Mouse (Mus musculus): Measurements from ENCODE around the gene Shroom4.

Gene Shroom4

DNA sequence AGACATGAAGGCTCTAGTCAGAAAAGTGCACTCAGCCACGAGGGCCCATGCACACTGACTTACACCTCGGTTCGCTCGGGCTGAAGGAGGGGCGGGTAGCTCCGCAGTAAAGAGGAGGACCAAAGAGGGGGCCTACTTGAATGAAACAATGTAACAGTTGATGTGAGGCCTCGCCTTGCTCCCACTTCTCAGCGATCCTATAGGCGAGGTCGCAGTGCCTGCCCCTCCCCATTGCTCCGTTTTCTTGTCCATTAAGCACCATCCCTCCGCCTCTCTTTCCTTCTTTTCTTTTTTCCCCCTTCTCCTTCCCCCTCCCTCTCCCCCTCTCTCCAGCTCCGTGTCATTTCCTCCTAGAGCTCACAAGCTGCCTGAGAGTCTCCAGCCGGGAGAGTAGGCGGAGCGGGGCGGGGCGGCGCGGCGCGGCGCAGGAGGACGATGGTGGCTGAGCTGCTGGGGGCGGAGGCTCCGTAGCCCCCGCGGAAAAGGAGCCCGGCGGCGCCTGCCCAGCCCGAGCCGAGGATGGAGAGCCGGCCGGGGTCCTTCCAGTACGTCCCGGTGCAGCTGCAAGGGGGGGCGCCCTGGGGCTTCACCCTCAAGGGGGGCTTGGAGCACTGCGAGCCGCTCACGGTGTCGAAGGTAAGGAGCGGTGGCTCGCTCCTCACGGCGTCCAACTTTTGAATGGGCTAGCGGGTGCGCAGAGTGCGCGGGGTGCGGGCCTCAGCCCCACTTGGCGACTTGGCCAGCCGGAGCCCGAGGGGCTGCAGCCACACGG, at the start of gene Shroom4:
Shroom4 (plus strand) TSS at position 229 of the 772 bp plus-strand sequence.
- no peak for TF ChIP-seq GATA4 (IDR thresholded peaks at IDR 0.05; ENCODE audit: insufficient replicate concordance, low read length)

DNA sequence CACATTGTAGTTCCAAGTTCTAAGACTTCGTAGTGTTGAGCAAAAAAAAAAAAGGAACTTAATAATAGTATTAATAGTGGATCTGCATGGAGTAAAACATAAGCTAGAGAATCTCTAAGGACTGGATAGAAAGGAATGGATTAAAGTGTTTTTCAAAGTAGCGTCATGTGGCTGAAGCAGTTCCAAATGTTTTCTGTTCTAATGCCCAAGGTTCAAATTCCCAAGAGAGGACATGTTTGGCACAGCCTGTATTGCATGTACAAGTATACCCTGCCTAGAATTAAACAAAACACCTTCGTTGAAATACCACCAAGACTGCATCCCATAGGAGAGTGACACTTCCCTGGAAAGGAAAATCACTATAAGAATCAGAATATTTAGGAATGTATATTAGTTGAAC, 42.8 kb upstream of the Shroom4 start:
- no peak for TF ChIP-seq GATA4 (IDR thresholded peaks at IDR 0.05; ENCODE audit: insufficient replicate concordance, low read length)

DNA sequence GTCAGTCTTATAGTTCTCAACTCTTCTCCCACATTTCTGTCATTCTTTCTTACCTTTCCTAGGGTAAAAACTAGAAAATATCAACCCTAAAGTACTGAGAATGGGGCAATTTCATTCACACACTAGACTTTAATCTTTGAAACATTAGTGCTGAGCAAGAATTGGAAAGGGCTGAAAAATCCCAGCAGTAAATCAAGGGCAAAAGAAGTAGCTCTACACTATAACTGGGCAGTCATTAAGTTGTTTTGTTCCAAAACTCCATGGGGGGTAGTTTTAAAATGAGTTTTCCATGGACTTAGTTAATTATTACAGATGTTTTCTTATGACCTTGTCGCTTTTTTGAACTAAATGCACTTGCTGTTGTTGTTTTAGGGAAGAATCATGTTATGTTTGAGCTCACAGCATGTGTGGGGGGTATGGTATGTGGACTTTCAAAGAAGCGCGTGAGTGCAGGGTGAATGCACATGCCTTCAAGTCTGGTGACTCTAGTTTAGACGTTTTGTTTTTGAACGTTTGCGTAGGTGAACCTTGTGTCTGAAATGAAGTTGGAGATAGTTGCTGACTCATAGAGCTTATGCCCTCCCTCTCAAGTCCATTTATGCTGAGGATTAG, 42.0 kb upstream of the Shroom4 start:
- no peak for TF ChIP-seq GATA4 (IDR thresholded peaks at IDR 0.05; ENCODE audit: insufficient replicate concordance, low read length)

DNA sequence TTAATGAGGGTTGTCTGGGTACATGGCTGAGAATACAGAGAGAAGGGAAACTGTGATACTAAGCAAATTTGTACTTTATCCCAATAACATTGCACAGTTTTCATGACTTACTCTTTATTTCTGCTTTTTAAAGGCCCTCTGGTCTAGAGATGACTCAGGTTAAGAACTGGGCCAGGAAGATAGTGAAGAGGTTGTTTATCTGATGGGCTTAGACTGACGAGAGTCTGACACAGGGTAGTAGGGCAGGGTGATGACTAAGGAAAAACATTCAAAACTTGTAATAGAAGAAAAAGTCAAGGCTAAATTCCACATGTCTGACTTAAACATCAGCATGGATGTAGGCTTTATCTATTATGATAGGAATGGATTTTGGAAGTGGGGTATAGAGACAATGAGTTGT, 30.8 kb upstream of the Shroom4 start:
- no peak for TF ChIP-seq GATA4 (IDR thresholded peaks at IDR 0.05; ENCODE audit: insufficient replicate concordance, low read length)

DNA sequence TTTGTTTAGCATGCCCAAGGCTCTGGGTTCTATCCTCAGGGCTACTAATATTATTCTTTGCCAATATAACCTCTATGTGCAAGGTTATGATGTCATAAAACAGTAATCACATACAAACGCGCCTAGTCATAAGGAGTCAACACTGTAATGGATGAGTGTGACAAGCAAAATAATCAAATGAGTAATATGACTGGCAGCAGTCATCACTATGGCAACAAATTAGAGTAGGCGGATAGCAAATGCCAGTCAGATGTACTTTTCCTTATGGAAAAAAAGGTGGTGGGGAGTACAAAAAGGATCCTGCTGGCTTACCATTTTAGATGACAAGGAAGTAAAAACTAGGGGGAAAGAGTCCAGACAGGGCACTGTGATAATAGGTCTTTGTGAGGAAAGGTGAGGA, 28.9 kb upstream of the Shroom4 start:
- TF ChIP-seq GATA4 (IDR thresholded peaks at IDR 0.05; ENCODE audit: insufficient replicate concordance, low read length): no peak

DNA sequence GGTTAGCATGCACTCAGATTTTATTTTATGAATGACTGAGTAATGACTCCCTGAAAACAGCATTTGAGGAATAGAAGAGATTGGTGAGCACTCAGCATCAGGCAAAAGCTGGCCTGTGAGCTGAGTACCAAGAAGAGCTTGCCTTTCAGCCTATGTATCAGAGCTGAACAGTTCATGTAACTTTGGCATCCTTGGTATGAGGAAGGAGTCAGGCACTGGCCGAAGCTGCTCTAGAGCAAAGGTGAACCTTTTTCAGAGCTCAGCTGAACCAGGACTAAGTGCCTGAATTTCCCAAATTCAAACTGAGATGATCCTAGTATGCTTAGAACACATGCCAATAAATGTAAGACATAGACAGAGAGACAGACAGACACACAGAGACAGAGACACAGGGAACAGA, 5.8 kb upstream of the Shroom4 start:
- TF ChIP-seq GATA4 (IDR thresholded peaks at IDR 0.05; ENCODE audit: insufficient replicate concordance, low read length): no peak

DNA sequence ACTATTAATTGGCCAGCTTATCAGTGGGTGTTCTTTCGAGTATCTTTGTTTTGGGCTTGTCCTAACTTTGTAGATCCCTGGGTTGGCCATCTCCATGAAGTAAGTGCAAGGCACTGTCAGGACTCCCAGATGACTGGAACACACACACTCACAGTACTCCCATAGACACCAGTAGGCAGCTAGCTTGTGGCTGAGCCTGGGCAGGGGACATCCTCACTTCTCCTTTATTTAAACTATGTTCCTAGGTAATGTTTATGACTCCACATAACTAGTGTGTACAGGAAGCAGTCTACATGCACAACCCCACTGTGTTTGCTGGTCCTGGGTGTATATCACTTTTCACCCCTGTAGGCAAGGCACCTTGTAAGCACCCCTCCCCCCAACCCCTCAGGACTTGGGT, 461 bp upstream of the Shroom4 start:
- TF ChIP-seq GATA4 (IDR thresholded peaks at IDR 0.05; ENCODE audit: insufficient replicate concordance, low read length): no peak

DNA sequence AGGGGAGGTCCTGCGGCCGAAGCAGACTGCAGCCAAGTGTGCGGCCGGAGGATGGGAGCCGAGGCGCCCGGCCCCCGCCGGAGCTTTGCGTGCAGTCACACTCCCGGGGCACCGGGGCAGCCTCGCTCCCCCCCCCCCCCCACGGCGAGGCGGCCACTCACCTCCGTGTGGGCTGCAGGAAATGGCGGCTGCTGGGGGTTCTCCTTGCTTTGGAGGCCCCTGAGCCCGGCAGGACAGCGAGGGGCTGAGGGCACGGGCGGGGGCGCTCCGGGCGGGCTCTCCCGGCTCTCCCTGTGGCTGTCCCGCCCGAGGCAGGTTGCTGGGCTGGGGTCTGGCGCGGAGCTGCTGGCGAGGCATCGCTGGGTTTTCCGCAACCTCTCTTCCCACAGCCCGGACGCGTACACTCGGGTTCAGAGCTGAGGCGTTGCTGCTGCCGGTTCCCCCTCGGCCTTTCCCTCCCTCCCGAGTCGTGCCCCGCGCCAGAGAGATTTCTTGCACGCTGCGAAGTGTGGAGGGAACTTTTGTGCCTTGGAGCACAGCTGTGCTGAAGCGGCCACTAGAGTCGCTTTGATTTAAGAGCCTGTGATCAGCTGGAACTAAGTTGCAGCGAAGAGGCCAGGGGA, 855 bp downstream of the Shroom4 start:
- TF ChIP-seq GATA4 (IDR thresholded peaks at IDR 0.05; ENCODE audit: insufficient replicate concordance, low read length): no peak

DNA sequence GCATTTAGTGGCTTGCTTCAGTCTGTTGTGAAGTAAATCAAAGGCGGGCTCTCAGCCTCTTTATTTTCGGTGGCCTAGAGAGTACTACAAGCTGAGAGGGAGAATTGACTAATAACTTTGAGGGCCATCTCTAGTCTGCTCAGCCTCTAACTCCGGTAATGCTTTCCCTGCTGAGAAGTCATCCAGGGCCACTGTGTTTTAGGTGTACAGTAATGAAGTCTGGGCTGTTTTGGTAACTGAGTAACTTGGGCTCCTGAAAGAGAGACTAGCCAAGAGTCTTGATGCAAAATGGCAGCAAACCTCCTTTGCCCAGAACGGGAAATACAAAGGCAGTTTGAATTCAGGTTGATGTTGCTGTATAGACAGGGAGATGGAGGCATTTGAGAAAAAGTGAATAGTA, 3.3 kb downstream of the Shroom4 start:
- TF ChIP-seq GATA4 (IDR thresholded peaks at IDR 0.05; ENCODE audit: insufficient replicate concordance, low read length): no peak

DNA sequence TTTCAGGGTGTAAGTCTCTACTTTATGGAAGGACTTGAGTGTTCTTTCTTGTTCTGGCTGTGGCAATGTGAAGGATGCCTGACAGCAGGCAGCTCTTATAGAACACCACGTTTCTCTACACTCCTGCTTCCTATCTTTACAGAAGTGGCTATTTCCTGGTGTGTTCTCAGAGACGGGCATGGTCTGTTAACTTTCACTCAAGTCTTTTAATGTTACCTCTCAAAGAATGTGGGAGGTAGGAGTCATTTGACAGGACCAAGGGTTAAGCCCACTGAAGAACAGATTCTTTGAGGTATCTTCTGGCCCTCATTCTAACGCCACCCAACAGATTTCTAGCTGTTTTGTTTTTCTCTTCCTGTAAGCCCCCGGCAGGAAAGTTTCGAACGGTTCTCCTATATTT, 9.5 kb downstream of the Shroom4 start:
- no peak for TF ChIP-seq GATA4 (IDR thresholded peaks at IDR 0.05; ENCODE audit: insufficient replicate concordance, low read length)

DNA sequence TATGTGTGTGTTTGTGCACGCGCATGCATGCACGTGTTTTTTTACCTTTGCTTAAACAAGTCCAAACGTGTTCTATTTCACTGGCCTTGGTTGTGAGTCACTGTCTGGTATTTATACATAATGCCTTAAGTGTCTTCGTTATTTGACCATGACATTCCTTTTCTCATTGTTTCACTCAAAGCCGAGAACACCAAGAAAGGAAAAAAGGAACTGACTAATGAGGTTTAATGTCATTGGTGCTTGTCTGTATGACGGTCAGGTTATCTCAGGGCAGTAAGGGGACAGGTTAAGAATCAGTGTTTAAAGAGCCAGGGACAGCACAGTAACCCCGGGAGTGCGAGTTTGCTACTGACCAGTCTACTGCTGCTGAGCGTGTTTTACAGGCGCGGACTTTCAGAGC, 15.8 kb downstream of the Shroom4 start:
- no peak for TF ChIP-seq GATA4 (IDR thresholded peaks at IDR 0.05; ENCODE audit: insufficient replicate concordance, low read length)

DNA sequence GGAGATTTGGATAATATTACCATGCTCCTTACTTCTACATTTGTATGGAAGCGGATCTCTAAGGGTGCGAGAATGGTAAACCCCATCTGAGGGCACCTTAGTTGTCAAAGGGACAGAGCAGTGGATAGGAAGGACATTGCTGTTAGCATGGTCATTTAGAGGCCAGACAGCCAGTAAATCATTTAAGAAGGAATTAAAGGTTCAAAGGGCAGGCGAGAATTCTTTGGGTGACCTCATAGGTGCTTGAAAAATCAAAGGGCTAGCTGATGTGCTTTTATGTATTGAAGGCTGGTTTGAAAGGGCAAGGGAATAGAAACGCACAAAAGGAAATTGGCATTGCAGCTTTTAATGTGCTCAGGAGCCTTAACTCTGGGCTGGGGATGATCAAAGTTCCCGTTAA, 16.3 kb downstream of the Shroom4 start:
- TF ChIP-seq GATA4 (IDR thresholded peaks at IDR 0.05; ENCODE audit: insufficient replicate concordance, low read length): no peak

DNA sequence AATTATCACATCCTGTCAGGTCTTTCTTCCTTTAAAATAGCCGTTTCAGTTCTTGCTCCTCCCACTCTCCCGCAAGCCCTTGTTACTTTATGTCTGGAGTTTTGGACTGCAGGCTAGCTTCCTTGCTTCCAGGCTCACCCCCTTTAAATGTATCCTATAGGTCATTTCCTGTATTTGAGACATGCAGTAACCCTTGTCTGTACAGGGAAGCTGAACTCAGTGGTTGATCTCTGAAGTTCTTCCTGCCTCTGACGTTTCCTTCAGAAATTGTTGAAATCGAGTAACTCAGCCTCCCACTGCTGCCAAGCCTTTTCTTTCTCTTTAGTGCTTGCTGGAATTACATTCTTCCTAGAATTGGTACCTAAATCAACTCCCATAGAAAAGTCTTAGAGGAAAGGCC, 18.5 kb downstream of the Shroom4 start:
- no peak for TF ChIP-seq GATA4 (IDR thresholded peaks at IDR 0.05; ENCODE audit: insufficient replicate concordance, low read length)

DNA sequence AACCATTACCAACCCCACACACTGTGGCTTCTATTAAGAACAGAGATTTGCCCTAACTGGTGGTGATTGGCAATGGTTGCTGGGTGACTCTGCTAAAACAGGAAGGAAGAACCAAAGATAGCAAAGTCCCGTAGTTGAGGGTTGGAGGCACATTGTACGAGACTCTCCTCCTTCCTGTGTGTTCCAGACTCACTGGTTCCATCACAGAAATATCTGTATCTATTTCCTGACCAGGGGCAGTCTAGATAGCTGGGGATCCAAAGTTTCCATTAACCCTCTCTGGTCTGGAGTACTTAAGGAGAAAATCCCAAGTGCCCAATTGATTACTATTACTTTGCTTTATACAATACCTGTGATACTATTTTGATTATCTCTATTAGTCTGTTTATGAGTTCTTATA, 35.6 kb downstream of the Shroom4 start:
- TF ChIP-seq GATA4 (IDR thresholded peaks at IDR 0.05; ENCODE audit: insufficient replicate concordance, low read length): peak; percentile 93

DNA sequence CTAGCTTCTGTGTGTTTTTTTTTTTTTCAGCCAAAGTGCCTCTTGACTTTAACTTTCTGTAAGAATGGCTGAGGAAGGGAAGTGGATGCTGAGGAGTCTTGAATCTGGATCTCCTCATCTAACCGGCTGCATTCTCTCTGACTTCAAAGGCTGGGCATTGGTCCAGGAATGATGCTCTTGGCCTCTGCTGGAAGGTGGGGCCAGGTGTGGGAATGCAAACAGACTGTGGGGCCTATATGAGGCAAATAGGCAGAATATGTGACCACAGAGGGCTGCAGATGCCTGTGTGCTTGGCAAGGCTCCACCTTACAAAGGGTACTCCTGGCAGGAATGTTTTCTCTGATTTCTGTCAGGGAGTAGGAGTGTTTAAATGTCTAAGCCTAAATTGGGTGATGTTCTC, 46.8 kb downstream of the Shroom4 start:
- no peak for TF ChIP-seq GATA4 (IDR thresholded peaks at IDR 0.05; ENCODE audit: insufficient replicate concordance, low read length)

DNA sequence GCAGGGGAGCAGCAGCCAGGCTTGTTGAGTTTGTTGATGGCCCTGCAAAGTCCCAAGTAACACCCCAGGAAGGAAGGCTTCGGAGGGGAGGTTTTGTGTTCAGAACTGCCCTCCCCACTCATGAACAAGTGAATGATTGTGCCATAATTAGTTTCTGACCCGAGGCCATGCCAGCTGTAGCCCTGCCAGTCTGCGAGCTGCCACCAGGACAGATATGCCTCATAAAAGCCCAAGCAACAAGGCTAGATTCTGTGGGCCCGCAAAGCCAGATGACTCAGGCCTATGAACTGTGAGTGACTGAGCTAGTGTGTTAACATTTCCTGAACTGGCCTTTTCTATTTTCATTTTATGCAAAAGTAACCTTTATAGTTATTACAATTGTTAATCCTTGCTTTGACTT, 48.3 kb downstream of the Shroom4 start:
- no peak for TF ChIP-seq GATA4 (IDR thresholded peaks at IDR 0.05; ENCODE audit: insufficient replicate concordance, low read length)

Data from liver, adult (tissue).